Mouse (Mus musculus): ENCODE measurements around the gene Klhl8. TPM values are rescaled to one million over a fixed set of nuclear protein-coding genes. Genes with fewer than 3 reads are reported as not detected.

Klhl8 gene
- total and polyA plus RNA-seq, 2 experiments from 2014 or later: 32.0 to 38.7 TPM

- H3K9ac ChIP-seq (replicated peaks; ENCODE audit: low read length): no peak overlapping the region
- ATAC-seq: peak; percentile 69
Observed at GRCm38 (mm10) chr5:103927429-103928195, 16.6 kb upstream of the Klhl8 start.

GRCm38 (mm10) chr5:103926398-103926797, 15.3 kb upstream of the Klhl8 start:
- no peaks in the 10 kb centered on the region for H3K36me3 ChIP-seq (ENCODE audit: insufficient read depth, low read length)
- DNase-seq (ENCODE audit: low spot score) (peak; percentile 25), ATAC-seq (no peak)
- no peaks in the 10 kb centered on the region for H3K27me3 ChIP-seq (ENCODE audit: insufficient read depth, low read length)
- H3K9ac ChIP-seq (replicated peaks; ENCODE audit: low read length): no peak overlapping the region
- no peak overlapping the region for H3K27ac ChIP-seq
- H3K4me2 ChIP-seq (ENCODE audit: low read depth, low read length): no peak overlapping the region
- H3K9me3 ChIP-seq (ENCODE audit: low read length): no peaks in the 10 kb centered on the region
- H3K4me1 ChIP-seq (ENCODE audit: insufficient read depth, low read length): no peaks in the 10 kb centered on the region
- peak; percentile 62 for TF ChIP-seq CTCF (IDR thresholded peaks at IDR 0.05; ENCODE audit: low read depth)
- no peak overlapping the region for H3K4me3 ChIP-seq (ENCODE audit: low read length)
- WGBS: 68% methylated on average over 12 of the region's 12 CpGs

More at GRCm38 (mm10) chr5:103927429-103928195, 16.6 kb upstream of the Klhl8 start:
- peak; percentile 94 for DNase-seq (ENCODE audit: low spot score)
- peak overlapping the region; percentile 45 for H3K4me2 ChIP-seq (ENCODE audit: low read depth, low read length)
- no peak overlapping the region for H3K27ac ChIP-seq
- WGBS: 25% methylated on average over 27 of the region's 27 CpGs
- H3K9me3 ChIP-seq (ENCODE audit: low read length): no peaks in the 10 kb centered on the region
- H3K4me3 ChIP-seq (ENCODE audit: low read length): peak overlapping the region; percentile 10; the same call in 1 of the 2 replicates
- H3K27me3 ChIP-seq (ENCODE audit: insufficient read depth, low read length): no peaks in the 10 kb centered on the region
- H3K36me3 ChIP-seq (ENCODE audit: insufficient read depth, low read length): no peaks in the 10 kb centered on the region
- peak; percentile 93 for TF ChIP-seq CTCF (IDR thresholded peaks at IDR 0.05; ENCODE audit: low read depth)
- H3K4me1 ChIP-seq (ENCODE audit: insufficient read depth, low read length): no peaks in the 10 kb centered on the region

GRCm38 (mm10) chr5:103923755-103924154, 12.7 kb upstream of the Klhl8 start:
- WGBS: 91% methylated on average over 2 of the region's 2 CpGs
- TF ChIP-seq CTCF (IDR thresholded peaks at IDR 0.05; ENCODE audit: low read depth): no peak
- no peak overlapping the region for H3K9ac ChIP-seq (replicated peaks; ENCODE audit: low read length)
- no peaks in the 10 kb centered on the region for H3K4me1 ChIP-seq (ENCODE audit: insufficient read depth, low read length)
- ATAC-seq (no peak), DNase-seq (ENCODE audit: low spot score) (no peak)
- H3K27me3 ChIP-seq (ENCODE audit: insufficient read depth, low read length): no peaks in the 10 kb centered on the region
- H3K27ac ChIP-seq: no peak overlapping the region
- no peaks in the 10 kb centered on the region for H3K36me3 ChIP-seq (ENCODE audit: insufficient read depth, low read length)
- no peak overlapping the region for H3K4me2 ChIP-seq (ENCODE audit: low read depth, low read length)
- H3K9me3 ChIP-seq (ENCODE audit: low read length): no peaks in the 10 kb centered on the region
- H3K4me3 ChIP-seq (ENCODE audit: low read length): no peak overlapping the region

- Histone ChIP-seq H3K27ac (no peak overlapping the region), H3K36me3 (ENCODE audit: insufficient read depth, low read length) (no peaks in the 10 kb centered on the region), H3K4me2 (ENCODE audit: low read depth, low read length) (no peak overlapping the region), H3K9ac (replicated peaks; ENCODE audit: low read length) (no peak overlapping the region), H3K9me3 (ENCODE audit: low read length) (no peaks in the 10 kb centered on the region), H3K27me3 (ENCODE audit: insufficient read depth, low read length) (no peaks in the 10 kb centered on the region), H3K4me3 (ENCODE audit: low read length) (no peak overlapping the region), H3K4me1 (ENCODE audit: insufficient read depth, low read length) (no peaks in the 10 kb centered on the region)
- DNase-seq (ENCODE audit: low spot score) (no peak), ATAC-seq (no peak)
- WGBS: 79% methylated on average over 6 of the region's 6 CpGs
- TF ChIP-seq CTCF (IDR thresholded peaks at IDR 0.05; ENCODE audit: low read depth): no peak
Observed at GRCm38 (mm10) chr5:103923101-103923500, 12.0 kb upstream of the Klhl8 start.

GRCm38 (mm10) chr5:103922436-103922835, 11.4 kb upstream of the Klhl8 start:
- Histone ChIP-seq H3K27me3 (ENCODE audit: insufficient read depth, low read length) (no peaks in the 10 kb centered on the region), H3K4me2 (ENCODE audit: low read depth, low read length) (no peak overlapping the region), H3K9ac (replicated peaks; ENCODE audit: low read length) (no peak overlapping the region), H3K4me1 (ENCODE audit: insufficient read depth, low read length) (no peaks in the 10 kb centered on the region), H3K36me3 (ENCODE audit: insufficient read depth, low read length) (no peaks in the 10 kb centered on the region), H3K27ac (no peak overlapping the region), H3K4me3 (ENCODE audit: low read length) (no peak overlapping the region), H3K9me3 (ENCODE audit: low read length) (no peaks in the 10 kb centered on the region)
- TF ChIP-seq CTCF (IDR thresholded peaks at IDR 0.05; ENCODE audit: low read depth): no peak
- WGBS: 66% methylated on average over 5 of the region's 5 CpGs
- ATAC-seq: no peak
- DNase-seq (ENCODE audit: low spot score): no peak

GRCm38 (mm10) chr5:103919497-103919896, 8.4 kb upstream of the Klhl8 start:
- H3K9me3 ChIP-seq (ENCODE audit: low read length): no peaks in the 10 kb centered on the region
- DNase-seq (ENCODE audit: low spot score) (no peak), ATAC-seq (no peak)
- H3K36me3 ChIP-seq (ENCODE audit: insufficient read depth, low read length): no peaks in the 10 kb centered on the region
- no peak for TF ChIP-seq CTCF (IDR thresholded peaks at IDR 0.05; ENCODE audit: low read depth)
- no peak overlapping the region for H3K27ac ChIP-seq
- H3K4me1 ChIP-seq (ENCODE audit: insufficient read depth, low read length): no peaks in the 10 kb centered on the region
- H3K9ac ChIP-seq (replicated peaks; ENCODE audit: low read length): no peak overlapping the region
- H3K4me3 ChIP-seq (ENCODE audit: low read length): no peak overlapping the region
- 92% methylated on average over 4 of the region's 4 CpGs for WGBS
- no peaks in the 10 kb centered on the region for H3K27me3 ChIP-seq (ENCODE audit: insufficient read depth, low read length)
- no peak overlapping the region for H3K4me2 ChIP-seq (ENCODE audit: low read depth, low read length)

- H3K4me1 ChIP-seq (ENCODE audit: insufficient read depth, low read length): no peaks in the 10 kb centered on the region
- H3K27ac ChIP-seq: no peak overlapping the region
- no peaks in the 10 kb centered on the region for H3K36me3 ChIP-seq (ENCODE audit: insufficient read depth, low read length)
- no peak overlapping the region for H3K4me2 ChIP-seq (ENCODE audit: low read depth, low read length)
- no peak overlapping the region for H3K4me3 ChIP-seq (ENCODE audit: low read length)
- H3K27me3 ChIP-seq (ENCODE audit: insufficient read depth, low read length): no peaks in the 10 kb centered on the region
- 76% methylated on average over 3 of the region's 3 CpGs for WGBS
- no peaks in the 10 kb centered on the region for H3K9me3 ChIP-seq (ENCODE audit: low read length)
- no peak for TF ChIP-seq CTCF (IDR thresholded peaks at IDR 0.05; ENCODE audit: low read depth)
- DNase-seq (ENCODE audit: low spot score) (no peak), ATAC-seq (no peak)
- no peak overlapping the region for H3K9ac ChIP-seq (replicated peaks; ENCODE audit: low read length)
Observed at GRCm38 (mm10) chr5:103918233-103918632, 7.2 kb upstream of the Klhl8 start.

All from hindbrain, postnatal 0 days (tissue).